Mouse (Mus musculus) hindbrain, embryonic 15.5 days (tissue): ENCODE data around the gene Gm47985. TPM values are rescaled to one million over a fixed set of nuclear protein-coding genes. Genes with fewer than 3 reads are reported as not detected.
"Not testable (repeated sequence)": the region's sequence is repeated elsewhere in the genome, so short reads cannot be mapped to it uniquely, and the experiment has no call there.

ENCODE experiments used
- ATAC-seq: fragments of 200-750 bp; cut with Nextera tagmentation; 2 replicates; pipeline ENCODE4 v1.8.0; 2017; ENCODE audit warnings: low read depth, moderate number of reproducible peaks, moderate TSS enrichment; ENCODE audit not compliant: low FRiP score
- H3K27ac ChIP-seq: fragments of 300-500 bp; sonication (generic); replicated peaks from 2 replicates; pipeline ENCODE4 v1.5.1; 2015; ENCODE audit warnings: mild to moderate bottlenecking, inconsistent platforms
- H3K27me3 ChIP-seq: fragments of 300-500 bp; sonication (generic); 2 replicates; pipeline ENCODE4 v1.6.1; 2015; ENCODE audit warnings: control low read depth, inconsistent platforms
- H3K36me3 ChIP-seq: fragments of 300-500 bp; sonication (generic); 2 replicates; pipeline ENCODE4 v1.6.1; 2015; ENCODE audit warnings: control low read depth, inconsistent platforms
- H3K4me1 ChIP-seq: fragments of 300-500 bp; sonication (generic); replicated peaks from 2 replicates; pipeline ENCODE4 v1.6.1; 2015; ENCODE audit warnings: control low read depth, inconsistent platforms
- H3K4me2 ChIP-seq: fragments of 300-500 bp; sonication (generic); 2 replicates; pipeline ENCODE4 v1.6.1; 2015; ENCODE audit warnings: moderate library complexity, mild to moderate bottlenecking, inconsistent platforms
- H3K4me3 ChIP-seq: fragments of 300-500 bp; sonication (generic); 2 replicates; pipeline ENCODE4 v1.5.1; 2015; ENCODE audit warnings: mild to moderate bottlenecking, inconsistent platforms
- H3K9ac ChIP-seq: fragments of 300-500 bp; sonication (generic); 2 replicates; pipeline ENCODE4 v1.6.1; 2015; ENCODE audit warnings: inconsistent platforms
- H3K9me3 ChIP-seq: fragments of 300-500 bp; sonication (generic); 2 replicates; pipeline ENCODE4 v1.6.1; 2016; ENCODE audit warnings: control low read depth, inconsistent platforms
- whole genome bisulfite sequencing: fragments of 180-500 bp; shearing (Covaris S2); methylation state at CpG from one replicate; pipeline ENCODE4 v1.1.7; 2015; 5-methylcytosine and 5-hydroxymethylcytosine counted together
- polyA plus RNA-seq: library from polyadenylated mRNA; unstranded; fragments of >200 nt; fragmentation: Nextera tagmentation; extraction: Ambion mirVana; gene quantifications from 2 replicates; pipeline ENCODE4 v1.2.1, GENCODE M21; 2015

Gene Gm47985
- polyA plus RNA-seq, result not detected in 2 replicates

DNA sequence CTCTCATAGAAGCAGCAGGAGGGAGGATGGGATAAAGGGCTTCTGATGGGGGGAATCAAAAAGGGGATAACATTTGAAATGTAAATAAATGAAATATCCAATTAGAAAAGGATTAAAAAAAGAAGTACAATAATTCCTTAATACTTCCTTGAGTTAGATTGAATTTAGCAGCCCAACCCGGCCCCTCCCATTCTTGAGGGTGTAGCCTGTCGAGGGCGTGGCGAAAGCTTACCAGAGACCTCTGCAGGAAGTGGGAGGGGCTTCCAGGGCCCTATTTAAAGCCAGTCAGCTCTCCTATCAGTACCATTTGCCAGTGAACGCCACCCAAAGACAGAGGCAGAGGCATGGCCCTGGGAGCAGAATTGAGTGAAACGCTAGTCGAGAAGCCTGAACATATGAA lies at the start of gene Gm47985:
Gene Gm47985, plus strand, starts transcription at position 272 of the 400 bp plus-strand sequence.
- not testable (repeated sequence) for H3K4me3 ChIP-seq, H3K4me2 ChIP-seq, H3K9ac ChIP-seq, H3K27me3 ChIP-seq, H3K36me3 ChIP-seq, H3K9me3 ChIP-seq, H3K27ac ChIP-seq, ATAC-seq
- WGBS, result no CpG with 5 or more reads among the region's 7 CpGs
- peaks cover 11% of the 10 kb centered on the region; the same call in 1 of the 2 replicates for H3K4me1 ChIP-seq

DNA sequence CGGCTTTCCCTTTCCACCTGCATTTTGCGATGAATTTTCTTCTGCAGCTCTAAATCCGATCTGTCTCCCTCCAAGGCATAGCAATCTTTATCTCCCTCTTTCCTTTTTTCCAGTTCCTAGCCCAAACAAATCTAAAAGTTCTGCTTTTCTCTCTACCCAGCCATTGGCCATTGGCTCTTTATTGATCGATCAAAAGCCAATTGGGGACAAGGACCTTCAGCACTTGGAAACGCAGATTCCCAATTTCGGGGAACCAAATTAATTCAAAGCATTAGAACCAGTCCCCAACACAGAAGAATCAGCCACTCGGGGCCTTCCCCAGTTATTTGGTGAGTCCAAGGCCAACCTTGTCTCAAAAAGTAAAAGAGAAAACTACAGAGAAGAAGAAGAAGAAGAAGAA lies 49.7 kb upstream of the Gm47985 start:
- ATAC-seq, result no peak
- no peaks in the 10 kb centered on the region for H3K4me1 ChIP-seq
- H3K27ac ChIP-seq, result no peak overlapping the region
- no peak overlapping the region for H3K4me2 ChIP-seq
- no peak overlapping the region for H3K4me3 ChIP-seq
- H3K9ac ChIP-seq, result no peak overlapping the region
- WGBS, result 93% methylated on average over 7 of the region's 7 CpGs
- H3K36me3 ChIP-seq, result no peaks in the 10 kb centered on the region
- H3K9me3 ChIP-seq, result no peaks in the 10 kb centered on the region
- H3K27me3 ChIP-seq, result no peaks in the 10 kb centered on the region

DNA sequence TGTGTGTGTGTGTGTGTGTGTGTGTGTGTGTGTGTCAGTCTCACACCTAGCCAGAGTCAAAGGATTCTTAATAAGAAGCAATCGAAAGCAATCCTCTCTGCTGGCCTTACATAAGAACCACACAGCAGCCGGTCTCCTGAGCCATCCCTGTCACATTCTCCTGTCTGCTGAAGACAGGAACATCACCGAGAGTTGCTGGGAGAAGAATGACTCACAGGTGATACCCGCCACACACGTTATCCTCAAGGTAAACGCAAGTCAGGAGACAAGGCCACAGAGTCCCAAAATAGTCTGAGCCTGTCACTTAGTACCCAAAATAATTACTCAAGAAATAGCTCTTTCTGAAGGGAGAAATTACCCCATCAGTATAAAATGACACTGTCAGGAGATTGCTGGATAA lies 43.9 kb upstream of the Gm47985 start:
- Histone ChIP-seq H3K4me1 (no peaks in the 10 kb centered on the region), H3K27ac (no peak overlapping the region), H3K4me2 (no peak overlapping the region), H3K9me3 (no peaks in the 10 kb centered on the region), H3K4me3 (no peak overlapping the region), H3K36me3 (no peaks in the 10 kb centered on the region), H3K9ac (no peak overlapping the region), H3K27me3 (no peaks in the 10 kb centered on the region)
- 80% methylated on average over 6 of the region's 6 CpGs for WGBS
- ATAC-seq, result no peak

DNA sequence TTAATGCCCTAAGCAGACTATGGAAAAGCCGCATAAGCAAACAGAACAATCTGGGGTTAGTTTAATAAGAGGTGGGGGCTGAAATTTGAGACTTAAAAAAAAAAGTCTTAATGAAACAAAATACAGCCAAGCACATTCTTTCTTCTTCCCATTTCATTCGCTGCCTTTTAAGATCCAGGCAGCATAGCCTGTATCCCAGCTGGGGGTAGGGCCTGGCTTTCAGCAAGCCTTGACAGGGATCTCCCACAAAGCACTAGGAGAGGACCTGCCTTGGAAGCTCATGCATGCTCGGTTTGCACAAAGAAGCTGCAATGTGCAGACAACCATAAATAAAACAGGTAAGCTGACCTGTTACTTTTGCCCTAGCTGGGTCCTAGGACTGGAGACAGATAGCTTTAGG lies 41.4 kb upstream of the Gm47985 start:
- ATAC-seq, result no peak
- Histone ChIP-seq H3K4me2 (no peak overlapping the region), H3K4me1 (no peaks in the 10 kb centered on the region), H3K9ac (no peak overlapping the region), H3K27me3 (no peaks in the 10 kb centered on the region), H3K36me3 (no peaks in the 10 kb centered on the region), H3K9me3 (no peaks in the 10 kb centered on the region), H3K27ac (no peak overlapping the region), H3K4me3 (no peak overlapping the region)
- 72% methylated on average over 3 of the region's 3 CpGs for WGBS

DNA sequence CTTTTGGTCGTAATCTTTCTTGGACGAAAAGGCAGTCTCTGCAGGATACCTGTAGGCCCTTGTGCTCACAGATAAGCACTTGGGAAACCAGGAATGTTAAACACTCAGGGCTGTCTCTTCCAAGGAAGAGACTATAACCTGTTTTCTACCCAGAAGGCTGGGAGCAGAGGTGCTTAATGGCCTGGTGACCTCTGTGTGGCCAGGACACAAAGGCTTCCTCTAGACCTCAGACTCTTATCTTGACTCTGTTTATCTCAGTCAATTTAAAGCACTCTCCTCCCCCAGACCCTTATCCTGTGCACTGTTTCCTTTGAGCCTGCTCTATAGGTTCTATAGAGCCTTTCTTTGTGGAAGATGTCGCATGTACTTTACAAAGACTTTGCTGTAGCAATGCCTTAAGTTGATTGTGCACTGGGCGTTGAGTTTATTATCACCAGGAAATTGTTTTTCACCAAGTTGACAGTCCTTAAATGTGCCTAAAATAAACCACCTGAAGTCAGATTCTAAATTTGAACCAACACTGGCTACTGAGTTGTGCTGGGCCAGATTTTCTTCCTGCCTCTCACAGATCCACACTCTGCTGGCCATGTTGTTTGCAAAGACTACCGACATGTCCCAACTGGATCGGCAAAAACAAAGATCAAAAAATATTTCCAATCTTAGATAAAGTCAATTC lies 37.7 kb upstream of the Gm47985 start:
- no peak for ATAC-seq
- Histone ChIP-seq H3K4me3 (no peak overlapping the region), H3K4me1 (no peaks in the 10 kb centered on the region), H3K9me3 (no peaks in the 10 kb centered on the region), H3K27ac (no peak overlapping the region), H3K27me3 (no peaks in the 10 kb centered on the region), H3K36me3 (no peaks in the 10 kb centered on the region), H3K9ac (no peak overlapping the region), H3K4me2 (no peak overlapping the region)
- WGBS, result 89% methylated on average over 6 of the region's 6 CpGs

DNA sequence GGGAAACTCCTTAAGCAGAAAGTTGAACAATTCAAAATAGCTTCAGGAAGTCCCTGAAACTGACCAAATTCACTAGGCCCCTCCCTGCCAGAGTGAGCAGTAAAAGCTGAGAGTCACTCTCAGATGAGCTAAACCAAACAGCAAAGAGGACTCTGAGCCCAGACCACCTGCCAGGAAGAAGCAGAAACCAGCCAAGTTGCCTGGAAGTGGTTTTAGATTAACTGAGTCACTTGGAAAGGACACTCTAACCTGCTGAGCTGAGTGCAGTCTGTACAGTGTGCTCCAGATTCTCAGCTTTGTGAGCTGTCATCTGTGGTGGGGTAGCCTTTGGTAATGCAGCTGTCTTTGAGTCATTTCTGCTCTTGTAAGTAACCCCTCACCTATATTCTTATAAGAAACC lies 34.5 kb upstream of the Gm47985 start:
- ATAC-seq, result no peak
- no peak overlapping the region for H3K27ac ChIP-seq

DNA sequence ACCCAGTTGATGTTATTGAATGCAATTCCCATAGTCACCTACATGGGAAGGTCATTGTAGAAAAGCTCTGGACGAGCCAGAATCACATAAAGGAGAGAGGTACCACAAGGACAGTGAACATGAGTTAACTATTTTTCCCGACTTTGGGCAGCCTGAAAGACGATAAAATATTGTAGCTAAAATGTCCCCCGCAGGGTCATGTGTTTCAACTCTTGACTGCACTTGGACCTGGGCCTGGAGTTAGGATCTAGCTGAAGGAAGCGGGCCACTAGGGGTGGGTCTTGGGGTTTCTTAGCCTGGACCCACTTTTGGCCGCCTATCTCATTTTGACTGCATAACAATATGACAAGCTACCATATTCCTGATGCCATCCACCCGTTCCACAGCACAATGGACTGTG lies 32.1 kb upstream of the Gm47985 start:
- H3K4me1 ChIP-seq, result no peaks in the 10 kb centered on the region
- no peak overlapping the region for H3K4me3 ChIP-seq
- no peaks in the 10 kb centered on the region for H3K9me3 ChIP-seq
- no peaks in the 10 kb centered on the region for H3K27me3 ChIP-seq
- no peaks in the 10 kb centered on the region for H3K36me3 ChIP-seq
- 90% methylated on average over 7 of the region's 7 CpGs for WGBS
- H3K4me2 ChIP-seq, result no peak overlapping the region
- ATAC-seq, result no peak
- no peak overlapping the region for H3K9ac ChIP-seq
- H3K27ac ChIP-seq, result no peak overlapping the region

More for the DNA sequence above, 34.5 kb upstream of the Gm47985 start:
- Histone ChIP-seq H3K4me1 (no peaks in the 10 kb centered on the region), H3K36me3 (no peaks in the 10 kb centered on the region), H3K4me3 (no peak overlapping the region), H3K27me3 (no peaks in the 10 kb centered on the region), H3K4me2 (no peak overlapping the region), H3K9me3 (no peaks in the 10 kb centered on the region), H3K9ac (no peak overlapping the region)

DNA sequence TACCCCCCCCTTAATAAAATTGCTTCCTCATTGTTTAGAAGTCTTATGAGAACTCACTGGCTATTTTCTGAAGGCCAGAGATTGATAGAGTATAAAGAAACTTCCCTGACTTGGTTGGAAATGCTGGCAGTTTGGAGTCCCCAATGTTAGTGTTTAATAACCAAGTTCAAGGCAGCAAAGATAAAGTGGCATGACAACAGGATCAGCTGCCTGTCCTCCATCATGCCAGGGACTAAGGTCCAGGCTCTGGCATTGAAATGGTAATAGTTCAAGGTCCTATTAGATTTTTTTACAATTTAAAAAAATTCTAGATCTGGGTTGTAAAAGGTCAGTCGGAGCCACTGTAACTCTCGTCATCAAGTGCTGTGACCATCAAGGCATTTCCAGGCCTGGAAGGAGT lies 31.2 kb upstream of the Gm47985 start:
- no peak overlapping the region for H3K27ac ChIP-seq
- no peak for ATAC-seq
- no peaks in the 10 kb centered on the region for H3K27me3 ChIP-seq
- 59% methylated on average over 2 of the region's 2 CpGs for WGBS
- no peaks in the 10 kb centered on the region for H3K36me3 ChIP-seq
- no peak overlapping the region for H3K4me2 ChIP-seq
- H3K4me1 ChIP-seq, result no peaks in the 10 kb centered on the region
- no peak overlapping the region for H3K9ac ChIP-seq
- no peaks in the 10 kb centered on the region for H3K9me3 ChIP-seq
- H3K4me3 ChIP-seq, result no peak overlapping the region

DNA sequence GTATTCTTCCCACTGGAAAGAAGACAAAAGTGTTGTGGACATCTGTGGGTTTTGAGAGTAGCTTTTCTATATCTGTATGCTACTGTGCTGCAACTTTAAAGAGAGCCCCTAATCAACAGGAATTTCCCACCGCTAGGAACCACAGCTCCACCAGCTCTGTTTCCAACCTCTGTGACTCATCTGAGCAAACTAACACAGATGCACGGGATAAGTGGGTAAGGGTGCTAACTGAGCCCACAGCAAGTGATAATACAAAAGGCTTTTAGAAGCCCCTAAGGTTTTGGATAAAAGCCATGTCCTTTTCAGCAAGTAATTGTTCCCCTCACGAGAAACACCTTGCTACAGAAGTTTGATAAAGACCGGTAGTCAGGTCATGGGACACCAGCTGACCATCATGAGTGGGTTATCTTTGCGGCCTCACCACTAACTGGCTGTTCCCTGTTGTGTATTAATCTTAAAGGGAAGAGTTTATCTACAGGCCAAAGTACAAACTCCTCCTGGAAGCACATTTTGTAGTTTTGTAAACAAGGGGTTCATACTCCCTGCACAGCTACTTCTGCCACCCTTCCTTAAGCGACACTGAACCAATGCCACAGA lies 29.2 kb upstream of the Gm47985 start:
- WGBS, result 85% methylated on average over 6 of the region's 6 CpGs
- ATAC-seq, result no peak
- Histone ChIP-seq H3K9me3 (no peaks in the 10 kb centered on the region), H3K4me2 (no peak overlapping the region), H3K27me3 (no peaks in the 10 kb centered on the region), H3K27ac (no peak overlapping the region), H3K4me1 (no peaks in the 10 kb centered on the region; the same call in 1 of the 2 replicates), H3K4me3 (no peak overlapping the region), H3K9ac (no peak overlapping the region), H3K36me3 (no peaks in the 10 kb centered on the region)

DNA sequence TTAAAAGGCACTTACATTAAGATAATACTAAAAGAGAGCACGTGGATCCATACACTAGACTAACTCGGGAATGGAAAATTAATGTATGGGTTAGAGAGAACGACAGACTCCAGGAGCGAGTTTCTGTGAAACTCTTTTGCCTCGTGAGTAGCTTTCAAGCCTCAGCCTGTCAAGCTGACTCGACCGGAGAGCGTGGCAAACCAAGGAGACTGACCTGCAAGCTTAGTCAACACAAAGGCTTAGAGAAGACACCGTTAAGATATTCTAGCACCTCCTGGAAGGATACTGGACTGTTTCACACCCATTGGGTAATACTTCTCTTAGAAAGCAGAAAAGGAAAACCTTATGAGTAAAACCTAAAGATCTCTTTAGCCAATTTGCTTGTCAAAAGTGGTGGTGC lies 28.2 kb upstream of the Gm47985 start:
- not testable (repeated sequence) for H3K4me3 ChIP-seq, H3K4me2 ChIP-seq, H3K4me1 ChIP-seq, H3K9ac ChIP-seq, H3K9me3 ChIP-seq, H3K36me3 ChIP-seq, ATAC-seq, H3K27ac ChIP-seq, H3K27me3 ChIP-seq
- WGBS, result 95% methylated on average over 9 of the region's 9 CpGs

DNA sequence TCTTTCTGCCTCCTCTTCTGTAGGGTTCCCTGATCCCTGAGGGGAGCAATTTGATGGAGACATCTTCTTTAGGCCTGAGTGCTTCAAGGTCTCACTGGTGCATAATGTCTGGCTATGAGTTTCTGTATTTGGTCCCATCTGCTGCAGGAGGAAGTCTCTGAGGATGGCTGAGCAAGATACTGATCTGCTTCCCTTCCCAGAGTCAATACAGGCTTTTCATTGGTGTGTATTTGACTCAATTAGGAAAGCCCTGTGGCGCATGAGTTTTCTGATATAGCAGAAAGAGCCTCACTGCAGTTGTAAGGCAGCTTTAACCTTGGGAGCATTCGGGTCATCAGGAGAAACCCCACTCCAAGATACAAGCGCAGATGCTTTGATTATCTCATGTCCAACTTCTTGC lies 26.2 kb upstream of the Gm47985 start:
- Histone ChIP-seq H3K36me3 (no peaks in the 10 kb centered on the region), H3K27me3 (no peaks in the 10 kb centered on the region), H3K4me2 (no peak overlapping the region), H3K9ac (no peak overlapping the region), H3K9me3 (no peaks in the 10 kb centered on the region), H3K4me3 (no peak overlapping the region), H3K4me1 (no peaks in the 10 kb centered on the region; the same call in 1 of the 2 replicates), H3K27ac (no peak overlapping the region)
- 91% methylated on average over 3 of the region's 3 CpGs for WGBS
- ATAC-seq, result no peak

DNA sequence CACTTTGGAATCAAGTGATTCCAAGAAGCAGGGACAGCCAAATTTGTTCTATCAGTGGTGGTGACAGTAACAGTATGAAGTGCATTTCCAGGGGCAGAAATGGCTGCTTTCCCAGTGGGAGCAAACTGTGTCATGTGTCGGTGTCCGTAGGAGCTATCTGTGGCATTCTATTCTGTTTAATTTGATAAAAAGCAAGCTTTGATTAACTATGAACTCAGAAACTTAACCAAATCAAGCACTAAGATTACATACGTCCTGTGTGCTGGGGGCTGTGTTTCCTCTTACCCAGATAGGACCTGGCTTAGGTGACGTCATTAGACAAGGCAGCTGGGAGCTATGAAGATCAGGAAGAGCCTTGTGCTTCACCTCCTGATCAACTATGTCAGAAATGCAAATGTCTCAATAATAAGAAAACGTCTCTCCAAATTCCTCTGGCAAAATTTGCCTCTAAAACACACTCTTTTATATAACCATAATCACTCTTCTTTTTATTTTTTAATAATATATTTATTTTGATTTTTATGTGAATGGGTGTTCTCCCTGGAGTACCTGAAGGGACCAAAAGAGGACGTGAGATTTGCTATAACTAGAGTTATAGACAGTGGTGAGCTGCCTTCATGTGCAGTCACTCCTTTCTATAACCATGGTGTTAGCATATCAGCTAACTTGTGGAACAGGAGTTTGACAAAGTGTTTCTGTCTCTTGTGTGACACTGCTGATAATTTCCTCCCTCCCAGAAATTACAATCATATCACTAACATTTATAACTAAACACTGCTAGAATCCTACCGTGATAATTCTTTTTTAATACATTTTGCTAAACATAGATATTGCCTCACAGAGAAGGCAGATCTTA lies 25.3 kb upstream of the Gm47985 start:
- H3K4me3 ChIP-seq, result no peak overlapping the region
- H3K27ac ChIP-seq, result no peak overlapping the region
- H3K4me2 ChIP-seq, result no peak overlapping the region
- 79% methylated on average over 7 of the region's 7 CpGs for WGBS
- H3K9ac ChIP-seq, result no peak overlapping the region
- H3K27me3 ChIP-seq, result no peaks in the 10 kb centered on the region
- ATAC-seq, result no peak
- no peaks in the 10 kb centered on the region; the same call in 1 of the 2 replicates for H3K4me1 ChIP-seq
- H3K36me3 ChIP-seq, result no peaks in the 10 kb centered on the region
- H3K9me3 ChIP-seq, result no peaks in the 10 kb centered on the region
